Mouse (Mus musculus) neural tube, embryonic 11.5 days (tissue): ENCODE results near the gene B130006D01Rik. TPM values are rescaled to one million over a fixed set of nuclear protein-coding genes. Genes with fewer than 3 reads are reported as not detected.

Experiments
- ATAC-seq: fragments of 200-750 bp; cut with Nextera tagmentation; 2 replicates; pipeline ENCODE4 v1.8.0; 2017; ENCODE audit warnings: moderate number of reproducible peaks, mild to moderate bottlenecking, moderate TSS enrichment, moderate library complexity; ENCODE audit not compliant: insufficient read depth, low FRiP score, low TSS enrichment
- DNase-seq: peaks from one replicate; pipeline ENCODE4 v3.0.0-alpha.2; 2015; ENCODE audit warnings: low spot score
- H3K27ac ChIP-seq: fragments of 300-500 bp; sonication (generic); 2 replicates; pipeline ENCODE4 v1.5.1; 2014; ENCODE audit warnings: low read depth, mild to moderate bottlenecking, low read length
- H3K27me3 ChIP-seq: fragments of 300-500 bp; sonication (generic); 2 replicates; pipeline ENCODE4 v1.6.1; 2014; ENCODE audit warnings: mild to moderate bottlenecking, low read length, mixed read lengths; ENCODE audit not compliant: control insufficient read depth, insufficient read depth
- H3K36me3 ChIP-seq: fragments of 300-500 bp; sonication (generic); 2 replicates; pipeline ENCODE4 v1.6.1; 2014; ENCODE audit warnings: mild to moderate bottlenecking, low read length, moderate library complexity, mixed read lengths; ENCODE audit not compliant: control insufficient read depth, insufficient read depth
- H3K4me1 ChIP-seq: fragments of 300-500 bp; sonication (generic); 2 replicates; pipeline ENCODE4 v1.6.1; 2014; ENCODE audit warnings: low read length, mixed read lengths; ENCODE audit not compliant: control insufficient read depth, insufficient read depth
- H3K4me2 ChIP-seq: fragments of 300-500 bp; sonication (generic); 2 replicates; pipeline ENCODE4 v1.6.1; 2014; ENCODE audit warnings: low read depth, mild to moderate bottlenecking, moderate library complexity
- H3K4me3 ChIP-seq: fragments of 300-500 bp; sonication (generic); 2 replicates; pipeline ENCODE4 v1.5.1; 2014; ENCODE audit warnings: low read depth, low read length
- H3K9ac ChIP-seq: fragments of 300-500 bp; sonication (generic); 2 replicates; pipeline ENCODE4 v1.6.1; 2014; ENCODE audit warnings: mild to moderate bottlenecking, low read length
- H3K9me3 ChIP-seq: fragments of 300-500 bp; sonication (generic); 2 replicates; pipeline ENCODE4 v1.6.1; 2016; ENCODE audit warnings: low read length; ENCODE audit not compliant: control insufficient read depth
- WGBS: fragments of 180-500 bp; shearing (Covaris S2); extraction: QIAGEN DNeasy Blood & Tissue Kit; methylation state at CpG from one replicate; pipeline ENCODE4 v1.1.7; 2014; 5-methylcytosine and 5-hydroxymethylcytosine counted together
- polyA plus RNA-seq: library from polyadenylated mRNA; unstranded; fragments of >200 nt; fragmentation: Nextera tagmentation; extraction: Ambion mirVana; gene quantifications from 2 replicates; pipeline ENCODE4 v1.2.1, GENCODE M21; 2014

Gene B130006D01Rik
- 1.1 TPM in 2 replicates for polyA plus RNA-seq

DNA sequence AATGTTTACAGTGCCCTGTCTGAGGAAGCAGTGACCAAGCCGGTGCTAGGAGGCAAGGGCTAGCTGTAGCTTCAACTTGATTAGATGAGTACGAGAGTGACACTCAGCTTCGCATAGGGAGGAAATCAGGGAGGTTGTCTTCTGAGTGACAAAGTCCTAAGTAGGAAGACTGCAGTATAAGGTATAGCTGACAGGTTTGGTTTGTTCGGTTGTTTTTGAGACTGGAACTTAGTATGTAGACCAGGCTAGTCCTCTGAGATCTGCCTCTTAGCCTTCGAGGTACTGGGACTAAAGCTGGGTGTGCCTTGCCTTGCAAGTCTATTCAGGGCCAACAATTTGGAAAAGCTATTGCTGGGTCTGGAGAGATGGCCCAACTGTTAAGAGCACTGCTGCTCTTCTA lies at the start of gene B130006D01Rik:
TSS of gene B130006D01Rik (plus strand) at position 301 of the 400 bp plus-strand sequence.
- DNase-seq (no peak), ATAC-seq (no peak)
- H3K36me3 ChIP-seq: no peaks in the 10 kb centered on the region
- WGBS: 94% methylated on average over 5 of the region's 5 CpGs
- no peak within 1 kb of the TSS for H3K4me2 ChIP-seq
- no peak within 1 kb of the TSS for H3K9ac ChIP-seq
- H3K27me3 ChIP-seq: no peaks in the 10 kb centered on the region
- no peak within 1 kb of the TSS for H3K27ac ChIP-seq
- H3K9me3 ChIP-seq: no peaks in the 10 kb centered on the region
- H3K4me3 ChIP-seq: no peak within 1 kb of the TSS
- H3K4me1 ChIP-seq: no peaks in the 10 kb centered on the region

DNA sequence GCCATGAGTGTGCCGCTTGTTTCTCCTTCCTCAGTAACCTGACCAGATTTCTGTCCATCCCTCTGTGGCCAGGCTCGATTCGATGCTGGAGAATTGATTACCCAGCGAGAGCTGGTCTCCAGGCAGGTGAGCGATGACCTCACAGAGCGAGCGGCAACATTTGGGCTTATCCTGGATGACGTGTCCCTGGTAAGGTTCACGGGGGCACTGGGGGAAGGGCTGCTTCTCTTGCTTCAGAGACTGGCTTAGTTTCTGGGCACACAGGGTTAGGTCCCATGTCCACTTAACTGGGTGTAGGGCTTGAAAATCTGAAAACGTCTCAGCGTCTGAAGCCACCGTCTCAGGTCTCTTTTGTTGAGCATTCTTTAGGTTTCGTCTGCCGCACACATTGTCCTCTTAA lies 47.9 kb upstream of the B130006D01Rik start:
- Histone ChIP-seq H3K36me3 (peaks cover 6% of the 10 kb centered on the region), H3K9ac (no peak overlapping the region), H3K4me2 (no peak overlapping the region), H3K9me3 (no peaks in the 10 kb centered on the region), H3K27me3 (no peaks in the 10 kb centered on the region), H3K4me1 (peaks cover 4% of the 10 kb centered on the region; the same call in 1 of the 2 replicates), H3K4me3 (no peak overlapping the region), H3K27ac (0 out of 2 replicates have a peak overlapping the region, but pooled peaks have one; percentile 40)
- DNase-seq (no peak), ATAC-seq (no peak)
- 84% methylated on average over 14 of the region's 14 CpGs for WGBS

DNA sequence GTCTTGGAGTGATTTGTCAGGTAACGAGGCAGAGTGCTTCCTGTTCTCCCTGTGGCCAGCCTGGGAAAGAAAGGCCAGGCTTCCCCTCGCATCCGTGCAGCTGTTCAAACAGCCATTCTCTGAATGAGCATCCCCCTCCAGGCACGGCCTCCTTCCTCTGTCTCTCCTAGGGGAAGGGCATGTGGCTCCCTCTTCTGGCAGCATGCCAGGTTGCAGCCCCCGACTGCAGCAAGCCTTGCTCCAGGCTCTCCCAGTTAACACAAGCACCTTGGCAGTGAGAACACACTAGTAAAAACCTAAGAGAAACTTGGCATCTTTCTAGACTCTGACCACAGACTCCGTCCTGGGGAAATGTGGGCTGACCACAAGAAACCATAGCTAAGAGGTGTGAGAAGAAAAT lies 47.1 kb upstream of the B130006D01Rik start:
- Histone ChIP-seq H3K27me3 (no peaks in the 10 kb centered on the region), H3K9me3 (no peaks in the 10 kb centered on the region), H3K4me1 (peaks cover 4% of the 10 kb centered on the region; the same call in 1 of the 2 replicates), H3K9ac (no peak overlapping the region), H3K4me3 (no peak overlapping the region), H3K36me3 (peaks cover 9% of the 10 kb centered on the region), H3K4me2 (no peak overlapping the region), H3K27ac (no peak overlapping the region)
- WGBS: 19% methylated on average over 6 of the region's 6 CpGs
- peak; percentile 89 for DNase-seq
- no peak for ATAC-seq

DNA sequence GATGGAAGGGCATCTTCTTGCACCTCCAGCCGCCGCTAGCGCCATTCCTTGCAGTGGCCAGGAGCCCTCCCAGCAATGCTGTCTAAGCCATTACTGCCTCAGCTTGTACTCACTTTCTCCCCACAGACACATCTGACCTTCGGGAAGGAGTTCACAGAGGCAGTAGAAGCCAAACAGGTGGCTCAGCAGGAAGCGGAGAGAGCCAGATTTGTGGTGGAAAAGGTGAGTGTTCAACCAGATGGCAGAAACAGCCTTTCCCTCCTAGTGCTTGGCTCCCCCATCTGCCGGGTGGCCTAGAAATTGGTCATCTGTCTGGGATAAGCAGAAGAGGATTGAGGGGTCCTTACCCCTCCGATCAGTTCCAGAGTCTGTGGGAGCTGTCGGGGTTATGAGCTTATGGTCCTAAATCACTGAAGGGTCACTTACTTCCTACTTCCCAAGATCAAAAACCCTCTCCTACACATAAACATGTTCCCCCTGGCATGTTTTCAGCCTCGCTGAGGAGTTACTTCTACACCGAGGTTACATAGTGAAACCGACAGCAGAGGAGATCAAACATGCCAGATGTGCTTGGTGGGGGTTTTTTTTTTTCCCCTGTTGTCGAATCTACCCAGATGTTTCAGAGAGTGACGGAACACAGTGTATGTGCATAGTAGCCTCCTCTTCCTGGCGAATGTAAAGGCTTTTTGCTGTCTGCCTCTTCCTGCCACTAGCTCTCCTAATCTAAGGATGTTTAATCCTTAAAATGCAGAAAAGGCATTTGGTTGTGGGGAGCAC lies 45.3 kb upstream of the B130006D01Rik start:
- Histone ChIP-seq H3K9me3 (no peaks in the 10 kb centered on the region), H3K27ac (no peak overlapping the region), H3K4me3 (no peak overlapping the region), H3K4me2 (no peak overlapping the region), H3K27me3 (no peaks in the 10 kb centered on the region), H3K4me1 (peaks cover 9% of the 10 kb centered on the region), H3K36me3 (peaks cover 9% of the 10 kb centered on the region), H3K9ac (no peak overlapping the region)
- DNase-seq (no peak), ATAC-seq (no peak)
- 72% methylated on average over 14 of the region's 14 CpGs for WGBS

DNA sequence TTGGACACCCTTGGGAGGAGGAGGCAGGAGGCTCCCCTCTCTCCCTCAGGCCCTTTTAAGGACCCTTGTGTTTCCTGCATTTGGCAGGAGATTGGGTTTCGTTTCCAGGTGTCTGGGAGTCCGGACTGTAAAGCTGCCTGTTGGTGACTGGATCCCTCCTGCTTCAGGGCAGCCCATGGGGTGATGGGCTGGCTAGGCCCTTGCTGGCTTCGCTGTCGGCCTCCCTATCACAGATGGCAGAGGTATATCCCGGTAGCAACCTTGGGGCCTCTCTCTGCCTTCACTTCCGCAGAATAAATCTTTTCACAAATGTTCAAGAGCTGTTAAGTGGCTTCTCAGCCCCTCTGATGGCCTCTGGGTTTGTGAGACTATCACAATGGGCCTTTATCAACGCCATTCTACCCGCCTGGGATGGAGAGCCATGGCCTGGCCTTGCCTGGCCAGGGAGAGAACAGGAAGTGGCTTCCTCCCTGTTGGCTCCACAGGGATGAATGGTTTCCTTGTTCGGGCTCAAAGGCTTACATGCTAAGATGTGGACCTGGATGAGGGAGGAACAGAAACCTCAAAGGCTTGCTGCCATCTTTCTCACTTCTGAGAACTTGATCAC lies 41.3 kb upstream of the B130006D01Rik start:
- Histone ChIP-seq H3K27ac (peak overlapping the region; percentile 62; the same call in 1 of the 2 replicates), H3K36me3 (peaks cover 9% of the 10 kb centered on the region), H3K27me3 (no peaks in the 10 kb centered on the region), H3K9me3 (no peaks in the 10 kb centered on the region), H3K9ac (no peak overlapping the region), H3K4me2 (no peak overlapping the region), H3K4me3 (no peak overlapping the region), H3K4me1 (peaks cover 6% of the 10 kb centered on the region; the same call in 1 of the 2 replicates)
- 57% methylated on average over 9 of the region's 9 CpGs for WGBS
- ATAC-seq (no peak), DNase-seq (peak; percentile 18)

DNA sequence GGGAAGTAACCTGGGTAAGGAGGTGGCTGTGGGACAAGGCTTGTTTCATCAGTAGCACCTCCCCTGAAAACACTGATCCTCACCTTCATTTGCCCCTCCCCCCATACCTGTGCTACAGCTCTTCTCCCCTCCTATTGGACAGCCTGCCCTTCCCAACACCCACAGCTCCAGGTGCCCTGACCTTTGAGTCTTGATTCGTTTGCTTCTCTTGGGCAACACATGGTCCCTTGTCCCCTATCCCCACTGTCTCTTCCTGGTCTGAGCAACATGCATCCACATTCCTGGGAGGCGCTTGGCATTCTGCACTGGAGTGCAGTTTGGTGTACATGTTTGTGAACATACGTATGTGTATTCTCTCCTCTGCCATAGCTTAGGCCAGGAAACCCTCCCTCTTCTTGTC lies 40.4 kb upstream of the B130006D01Rik start:
- H3K9ac ChIP-seq: no peak overlapping the region
- ATAC-seq (no peak), DNase-seq (no peak)
- peaks cover 9% of the 10 kb centered on the region for H3K36me3 ChIP-seq
- no peaks in the 10 kb centered on the region for H3K27me3 ChIP-seq
- no peak overlapping the region for H3K4me3 ChIP-seq
- H3K4me1 ChIP-seq: peaks cover 6% of the 10 kb centered on the region; the same call in 1 of the 2 replicates
- H3K27ac ChIP-seq: no peak overlapping the region
- WGBS: 94% methylated on average over 3 of the region's 3 CpGs
- H3K4me2 ChIP-seq: no peak overlapping the region
- no peaks in the 10 kb centered on the region for H3K9me3 ChIP-seq

DNA sequence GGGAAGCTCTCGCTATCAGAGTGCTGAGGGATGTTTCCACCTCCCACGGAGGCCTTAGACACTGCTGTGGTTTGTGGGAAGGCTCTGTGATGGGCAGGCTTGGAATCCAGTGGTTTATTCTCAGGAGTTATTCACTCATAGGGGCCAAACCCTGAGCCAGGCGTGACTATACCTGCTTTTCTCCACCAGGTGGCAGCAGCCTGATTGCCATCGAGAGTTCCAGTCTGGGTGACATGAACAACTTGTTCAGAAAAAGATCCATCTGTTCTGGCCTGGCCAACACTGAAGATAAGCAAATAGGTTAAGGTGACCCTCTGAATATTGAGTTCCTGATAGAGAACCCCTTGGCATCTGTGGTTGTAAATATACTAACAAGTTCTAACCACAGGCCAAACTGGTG lies 37.4 kb upstream of the B130006D01Rik start:
- WGBS: 5% methylated on average over 4 of the region's 4 CpGs
- Histone ChIP-seq H3K4me1 (peaks cover 6% of the 10 kb centered on the region; the same call in 1 of the 2 replicates), H3K27me3 (no peaks in the 10 kb centered on the region), H3K9ac (no peak overlapping the region), H3K27ac (no peak overlapping the region), H3K36me3 (no peaks in the 10 kb centered on the region; the same call in 1 of the 2 replicates), H3K9me3 (no peaks in the 10 kb centered on the region), H3K4me3 (no peak overlapping the region), H3K4me2 (no peak overlapping the region)
- DNase-seq (peak; percentile 81), ATAC-seq (no peak)

DNA sequence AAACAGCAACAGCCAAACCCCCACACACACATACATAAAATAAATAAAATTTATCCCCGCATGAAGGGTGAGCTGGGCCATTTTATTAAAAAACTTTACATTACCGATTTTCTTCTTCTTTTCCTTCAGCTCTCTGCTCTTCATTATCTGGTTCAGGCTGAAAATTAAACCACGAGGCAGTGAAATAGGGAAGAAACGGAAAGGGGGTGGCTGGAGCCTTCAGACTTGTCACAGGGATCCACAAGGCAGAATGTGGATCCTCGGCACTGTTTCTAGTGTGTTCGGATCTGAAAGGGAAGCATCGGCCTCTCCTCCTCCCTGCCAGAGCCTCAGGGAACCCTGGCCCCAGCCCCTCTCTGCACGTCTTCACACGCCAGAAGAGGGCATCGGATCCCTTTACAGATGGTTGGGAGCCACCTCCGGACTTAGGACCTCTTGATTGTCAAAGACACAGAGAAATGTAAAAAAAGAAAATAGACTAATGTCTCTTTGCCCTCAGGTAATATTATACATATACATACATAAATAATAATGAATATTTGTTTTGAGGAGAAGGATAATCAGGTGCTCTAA lies 36.2 kb upstream of the B130006D01Rik start:
- 46% methylated on average over 11 of the region's 11 CpGs for WGBS
- Histone ChIP-seq H3K4me1 (no peaks in the 10 kb centered on the region), H3K36me3 (no peaks in the 10 kb centered on the region), H3K27ac (no peak overlapping the region), H3K27me3 (no peaks in the 10 kb centered on the region), H3K4me2 (no peak overlapping the region), H3K9me3 (no peaks in the 10 kb centered on the region), H3K9ac (no peak overlapping the region), H3K4me3 (no peak overlapping the region)
- DNase-seq (no peak), ATAC-seq (no peak)
